Mouse (Mus musculus): ENCODE measurements at regions not wholly inside any gene's neighbourhood (a gene's known extent, or its start where the extent isn't known, plus 50 kb on each side); places are given as distances from the start of the nearest gene placed in this dataset.

GRCm38 (mm10) chr13:118849541-118849940 lies 179.9 kb downstream of the Fgf10 start:
- Histone ChIP-seq H3K27me3 (no peaks in the 10 kb centered on the region), H3K4me1 (no peaks in the 10 kb centered on the region), H3K27ac (no peak overlapping the region), H3K9ac (no peak overlapping the region), H3K4me2 (replicated peaks) (no peak overlapping the region), H3K4me3 (no peak overlapping the region), H3K9me3 (replicated peaks) (no peaks in the 10 kb centered on the region), H3K36me3 (no peaks in the 10 kb centered on the region)
- ATAC-seq (ENCODE audit: low FRiP score): no peak
- 85% methylated on average over 5 of the region's 5 CpGs for WGBS

- Histone ChIP-seq H3K4me2 (replicated peaks) (no peak overlapping the region), H3K9me3 (replicated peaks) (no peaks in the 10 kb centered on the region), H3K36me3 (no peaks in the 10 kb centered on the region), H3K9ac (no peak overlapping the region), H3K27me3 (no peaks in the 10 kb centered on the region), H3K4me1 (no peaks in the 10 kb centered on the region), H3K27ac (no peak overlapping the region), H3K4me3 (no peak overlapping the region)
- WGBS: 83% methylated on average over 8 of the region's 8 CpGs
- no peak for ATAC-seq (ENCODE audit: low FRiP score)
These were observed 181.1 kb downstream of the Fgf10 start for GRCm38 (mm10) chr13:118850708-118851107.

- 55% methylated on average over 9 of the region's 9 CpGs for WGBS
- Histone ChIP-seq H3K27me3 (no peaks in the 10 kb centered on the region), H3K9ac (no peak overlapping the region), H3K9me3 (replicated peaks) (no peaks in the 10 kb centered on the region), H3K4me3 (no peak overlapping the region), H3K36me3 (no peaks in the 10 kb centered on the region), H3K27ac (no peak overlapping the region), H3K4me1 (no peaks in the 10 kb centered on the region), H3K4me2 (replicated peaks) (no peak overlapping the region)
- ATAC-seq (ENCODE audit: low FRiP score): peak; percentile 73
These were observed 216.8 kb downstream of the Fgf10 start for GRCm38 (mm10) chr13:118886339-118886810.

GRCm38 (mm10) chr13:118895079-118895478 lies 225.5 kb downstream of the Fgf10 start:
- Histone ChIP-seq H3K27me3 (no peaks in the 10 kb centered on the region), H3K9ac (no peak overlapping the region), H3K4me2 (replicated peaks) (no peak overlapping the region), H3K9me3 (replicated peaks) (no peaks in the 10 kb centered on the region), H3K27ac (no peak overlapping the region), H3K36me3 (no peaks in the 10 kb centered on the region), H3K4me3 (no peak overlapping the region), H3K4me1 (no peaks in the 10 kb centered on the region)
- 90% methylated on average over 4 of the region's 4 CpGs for WGBS
- ATAC-seq (ENCODE audit: low FRiP score): no peak

- H3K9me3 ChIP-seq (replicated peaks): no peaks in the 10 kb centered on the region
- H3K27me3 ChIP-seq: no peaks in the 10 kb centered on the region
- H3K4me1 ChIP-seq: no peaks in the 10 kb centered on the region
- no peak overlapping the region for H3K4me3 ChIP-seq
- no peak overlapping the region for H3K4me2 ChIP-seq (replicated peaks)
- H3K9ac ChIP-seq: no peak overlapping the region
- no peak for ATAC-seq (ENCODE audit: low FRiP score)
- 89% methylated on average over 2 of the region's 2 CpGs for WGBS
- no peak overlapping the region for H3K27ac ChIP-seq
- no peaks in the 10 kb centered on the region for H3K36me3 ChIP-seq
These were observed 232.4 kb downstream of the Fgf10 start for GRCm38 (mm10) chr13:118901950-118902349.

GRCm38 (mm10) chr13:118910351-118910750 lies 240.8 kb downstream of the Fgf10 start:
- H3K4me2 ChIP-seq (replicated peaks): no peak overlapping the region
- 92% methylated on average over 2 of the region's 2 CpGs for WGBS
- no peak overlapping the region for H3K9ac ChIP-seq
- H3K9me3 ChIP-seq (replicated peaks): no peaks in the 10 kb centered on the region
- H3K4me3 ChIP-seq: no peak overlapping the region
- no peaks in the 10 kb centered on the region for H3K27me3 ChIP-seq
- H3K27ac ChIP-seq: no peak overlapping the region
- ATAC-seq (ENCODE audit: low FRiP score): no peak
- no peaks in the 10 kb centered on the region for H3K36me3 ChIP-seq
- no peaks in the 10 kb centered on the region for H3K4me1 ChIP-seq

DNA sequence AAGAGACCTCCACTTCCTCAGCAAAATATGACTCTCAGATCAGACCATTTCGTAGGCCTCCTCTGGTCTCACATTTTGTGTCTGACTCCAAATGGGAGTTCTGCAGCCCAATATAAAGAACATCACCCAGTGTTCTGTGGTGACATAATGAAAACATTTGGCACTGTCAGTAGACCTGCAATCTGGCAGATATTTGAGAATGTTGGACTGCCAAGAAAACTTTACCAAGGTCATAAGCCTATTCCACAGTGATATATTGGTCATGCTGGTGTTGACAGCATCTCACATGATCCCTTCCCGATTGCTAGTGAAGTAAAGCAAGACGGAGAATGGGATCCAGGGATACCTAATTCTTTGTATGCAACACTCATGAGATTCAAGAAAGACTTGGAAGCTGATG lies 271.2 kb downstream of the Fgf10 start:
- H3K27ac ChIP-seq: no peak overlapping the region
- no peaks in the 10 kb centered on the region for H3K27me3 ChIP-seq
- H3K36me3 ChIP-seq: no peaks in the 10 kb centered on the region
- H3K4me1 ChIP-seq: no peaks in the 10 kb centered on the region
- 84% methylated on average over 3 of the region's 3 CpGs for WGBS
- no peaks in the 10 kb centered on the region for H3K9me3 ChIP-seq (replicated peaks)
- no peak overlapping the region for H3K4me3 ChIP-seq
- H3K4me2 ChIP-seq (replicated peaks): no peak overlapping the region
- ATAC-seq (ENCODE audit: low FRiP score): no peak
- H3K9ac ChIP-seq: no peak overlapping the region

- WGBS: 85% methylated on average over 3 of the region's 3 CpGs
- Histone ChIP-seq H3K4me3 (no peak overlapping the region), H3K4me2 (replicated peaks) (no peak overlapping the region), H3K27ac (no peak overlapping the region), H3K4me1 (no peaks in the 10 kb centered on the region), H3K9ac (no peak overlapping the region), H3K27me3 (no peaks in the 10 kb centered on the region), H3K36me3 (no peaks in the 10 kb centered on the region), H3K9me3 (replicated peaks) (no peaks in the 10 kb centered on the region)
- ATAC-seq (ENCODE audit: low FRiP score): no peak
These were observed 296.6 kb downstream of the Fgf10 start for GRCm38 (mm10) chr13:118966120-118966676.

- Histone ChIP-seq H3K4me1 (no peaks in the 10 kb centered on the region), H3K9ac (no peak overlapping the region), H3K27ac (no peak overlapping the region), H3K9me3 (replicated peaks) (no peaks in the 10 kb centered on the region), H3K27me3 (no peaks in the 10 kb centered on the region), H3K4me3 (no peak overlapping the region), H3K4me2 (replicated peaks) (no peak overlapping the region), H3K36me3 (no peaks in the 10 kb centered on the region)
- 83% methylated on average over 4 of the region's 4 CpGs for WGBS
- no peak for ATAC-seq (ENCODE audit: low FRiP score)
These were observed 298.1 kb downstream of the Fgf10 start for GRCm38 (mm10) chr13:118967707-118968106.

DNA sequence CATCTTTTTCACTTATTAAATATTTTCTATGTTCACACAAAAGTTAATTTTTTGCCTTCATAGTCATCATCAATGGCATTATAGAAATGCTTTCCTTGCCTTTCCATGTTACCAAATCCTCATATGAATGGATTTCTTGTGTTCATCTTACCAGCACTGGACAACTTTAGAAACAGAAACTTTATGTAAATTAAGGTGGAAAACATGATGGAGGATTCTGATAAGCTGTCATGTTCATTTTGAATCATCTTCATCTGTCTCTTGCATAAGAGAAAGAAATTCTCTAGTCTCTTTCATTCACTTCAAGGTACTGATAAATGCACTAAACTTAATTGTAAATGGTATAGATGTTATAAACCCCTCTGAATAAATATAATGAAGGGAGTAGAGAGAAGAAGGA lies 305.4 kb downstream of the Fgf10 start:
- Histone ChIP-seq H3K9me3 (replicated peaks) (no peaks in the 10 kb centered on the region), H3K27me3 (no peaks in the 10 kb centered on the region), H3K27ac (no peak overlapping the region), H3K4me2 (replicated peaks) (no peak overlapping the region), H3K4me3 (no peak overlapping the region), H3K4me1 (no peaks in the 10 kb centered on the region), H3K36me3 (no peaks in the 10 kb centered on the region), H3K9ac (no peak overlapping the region)
- ATAC-seq (ENCODE audit: low FRiP score): no peak

GRCm38 (mm10) chr13:118975519-118975918 lies 305.9 kb downstream of the Fgf10 start:
- no peak overlapping the region for H3K9ac ChIP-seq
- H3K27me3 ChIP-seq: no peaks in the 10 kb centered on the region
- no peaks in the 10 kb centered on the region for H3K9me3 ChIP-seq (replicated peaks)
- H3K36me3 ChIP-seq: no peaks in the 10 kb centered on the region
- no peak overlapping the region for H3K4me3 ChIP-seq
- H3K27ac ChIP-seq: no peak overlapping the region
- WGBS: 74% methylated on average over 1 of the region's 1 CpGs
- no peaks in the 10 kb centered on the region for H3K4me1 ChIP-seq
- no peak overlapping the region for H3K4me2 ChIP-seq (replicated peaks)
- no peak for ATAC-seq (ENCODE audit: low FRiP score)

GRCm38 (mm10) chr13:118979505-118979904 lies 309.9 kb downstream of the Fgf10 start:
- no peak overlapping the region for H3K27ac ChIP-seq
- H3K4me3 ChIP-seq: no peak overlapping the region
- H3K4me2 ChIP-seq (replicated peaks): no peak overlapping the region
- 86% methylated on average over 5 of the region's 5 CpGs for WGBS
- no peak for ATAC-seq (ENCODE audit: low FRiP score)
- H3K9ac ChIP-seq: no peak overlapping the region
- no peaks in the 10 kb centered on the region for H3K9me3 ChIP-seq (replicated peaks)
- H3K27me3 ChIP-seq: no peaks in the 10 kb centered on the region
- no peaks in the 10 kb centered on the region for H3K36me3 ChIP-seq
- H3K4me1 ChIP-seq: no peaks in the 10 kb centered on the region

GRCm38 (mm10) chr13:118981196-118981810 lies 311.7 kb downstream of the Fgf10 start:
- Histone ChIP-seq H3K27me3 (no peaks in the 10 kb centered on the region), H3K9me3 (replicated peaks) (no peaks in the 10 kb centered on the region), H3K36me3 (no peaks in the 10 kb centered on the region), H3K4me2 (replicated peaks) (no peak overlapping the region), H3K4me3 (no peak overlapping the region), H3K9ac (no peak overlapping the region), H3K4me1 (no peaks in the 10 kb centered on the region), H3K27ac (no peak overlapping the region)
- peak; percentile 72 for ATAC-seq (ENCODE audit: low FRiP score)
- 67% methylated on average over 10 of the region's 10 CpGs for WGBS

Data from hindbrain, embryonic 12.5 days (tissue).